Mouse (Mus musculus) gastrocnemius, postnatal 4 days (tissue): Measurements from ENCODE around the gene Olfr1120. TPM values are rescaled to one million over a fixed set of nuclear protein-coding genes. Genes with fewer than 3 reads are reported as not detected.
"Not testable (repeated sequence)": the region's sequence is repeated elsewhere in the genome, so short reads cannot be mapped to it uniquely, and the experiment has no call there.

Source experiments
- DNase-seq, 2 experiments: peaks; one replicate each; pipeline ENCODE4 v3.0.0; 2021 to 2022; ENCODE audit warnings: low spot score in 2 of 2, mixed read lengths in 2 of 2
- long read RNA-seq, 2 experiments: library from polyadenylated mRNA; stranded (forward); transcript quantifications; one replicate each; pipeline ENCODE4 v2.0.0; 2021
- total RNA-seq, 2 experiments: library from RNA; stranded (reverse); gene quantifications; 2 replicates each; pipeline ENCODE4 v1.2.3; 2021

Olfr1120 gene
- not detected for total RNA-seq
- long read RNA-seq, experiment 1 = 0 reads
- long read RNA-seq, experiment 2 = 0 reads

GRCm38 (mm10) chr2:87354515-87354914 is at the start of gene Olfr1120:
TSS of gene Olfr1120 (plus strand) at chr2:87354815.
- DNase-seq = no peak

GRCm38 (mm10) chr2:87307281-87307680 is 47.3 kb upstream of the Olfr1120 start, which contains the start of gene Olfr1118:
TSS of gene Olfr1118 (plus strand) at chr2:87307581.
- DNase-seq = no peak

- not testable (repeated sequence) for DNase-seq
These were observed 5.5 kb downstream of the Olfr1120 start for GRCm38 (mm10) chr2:87360121-87360520.

- DNase-seq = no peak
These were observed 15.0 kb downstream of the Olfr1120 start, which contains the start of gene Olfr1121 for GRCm38 (mm10) chr2:87369595-87369994. TSS of gene Olfr1121 (plus strand) at chr2:87369895.

GRCm38 (mm10) chr2:87371726-87372125 is 17.1 kb downstream of the Olfr1120 start:
- no peak for DNase-seq

GRCm38 (mm10) chr2:87383935-87384334 is 29.3 kb downstream of the Olfr1120 start:
- no peak for DNase-seq

- no peak for DNase-seq
These were observed 30.9 kb downstream of the Olfr1120 start, which contains the start of gene Olfr1122 for GRCm38 (mm10) chr2:87385549-87385948. TSS of gene Olfr1122 (plus strand) at chr2:87385849.

- DNase-seq = not testable (repeated sequence)
These were observed 39.0 kb downstream of the Olfr1120 start for GRCm38 (mm10) chr2:87393605-87394004.

GRCm38 (mm10) chr2:87394686-87395085 is 40.1 kb downstream of the Olfr1120 start:
- not testable (repeated sequence) for DNase-seq

Other genes starting within 250 kb of the Olfr1120 start
- not detected for gene Olfr259, start 240.2 kb upstream of the Olfr1120 start, total RNA-seq
- not detected for gene Olfr1110, start 214.5 kb upstream of the Olfr1120 start, total RNA-seq
- not detected for gene Olfr1111, start 202.2 kb upstream of the Olfr1120 start, total RNA-seq
- gene Olfr1112, start 167.0 kb upstream of the Olfr1120 start, total RNA-seq = not detected
- gene Olfr1113, start 145.8 kb upstream of the Olfr1120 start, total RNA-seq = not detected
- gene Olfr1115, start 106.8 kb upstream of the Olfr1120 start, total RNA-seq = not detected
- gene Olfr1116, start 87.3 kb upstream of the Olfr1120 start, total RNA-seq = not detected
- gene Olfr1118, start 47.2 kb upstream of the Olfr1120 start, total RNA-seq = not detected
- not detected for gene Olfr1121, start 15.1 kb downstream of the Olfr1120 start, total RNA-seq
- gene Olfr1122, start 31.0 kb downstream of the Olfr1120 start, total RNA-seq = under 1 TPM in 1 of 2 experiments, not detected in 1; 0.05 TPM
- gene Olfr1123, start 61.8 kb downstream of the Olfr1120 start, total RNA-seq = not detected
- gene Olfr1124, start 75.5 kb downstream of the Olfr1120 start, total RNA-seq = not detected
- gene Olfr1126, start 99.1 kb downstream of the Olfr1120 start, total RNA-seq = not detected
- gene Pramel7, start 142.3 kb downstream of the Olfr1120 start, total RNA-seq = not detected
- gene Pramel6, start 151.8 kb downstream of the Olfr1120 start, total RNA-seq = not detected
- not detected for gene Olfr153, start 177.0 kb downstream of the Olfr1120 start, total RNA-seq
- gene Olfr1128, start 190.7 kb downstream of the Olfr1120 start, total RNA-seq = not detected
- not detected for gene Olfr1129, start 219.1 kb downstream of the Olfr1120 start, total RNA-seq